Mouse (Mus musculus): ENCODE measurements around the gene Dhdh. TPM values are rescaled to one million over a fixed set of nuclear protein-coding genes. Genes with fewer than 3 reads are reported as not detected.

Dhdh gene
- polyA plus RNA-seq, 1 experiment from 2014 or later = 2.3 TPM

DNA sequence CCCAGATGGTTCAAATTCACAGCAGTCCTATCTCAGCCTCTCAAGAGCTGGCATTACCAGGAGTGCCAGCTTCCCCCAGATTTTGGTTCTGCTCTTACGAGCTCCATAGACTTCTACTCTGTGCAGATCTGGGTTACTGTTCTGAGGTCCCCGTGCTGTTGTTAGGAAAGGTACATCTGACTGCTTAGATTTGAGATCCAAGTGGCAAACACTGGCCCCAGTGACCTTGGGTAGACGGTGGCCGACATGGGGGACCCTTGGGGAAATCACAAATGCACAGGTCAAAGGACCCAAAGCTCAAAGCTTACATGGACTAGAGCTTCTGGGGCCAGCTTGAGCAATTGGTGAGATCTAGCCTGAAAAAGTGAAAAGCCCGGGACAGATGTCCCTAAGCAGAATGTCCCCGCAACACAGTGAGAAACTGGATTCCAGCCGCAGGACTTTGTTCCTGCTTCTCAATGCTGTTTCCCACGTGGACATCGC is 31.8 kb downstream of the Dhdh start:
- H3K4me3 ChIP-seq = no peak overlapping the region
- H3K36me3 ChIP-seq = peaks cover 44% of the 10 kb centered on the region
- no peaks in the 10 kb centered on the region for H3K9me3 ChIP-seq
- no peak for ATAC-seq (ENCODE audit: low FRiP score, low read depth)
- H3K27ac ChIP-seq = no peak overlapping the region
- H3K9ac ChIP-seq = no peak overlapping the region
- 61% methylated on average over 9 of the region's 9 CpGs for WGBS
- H3K4me2 ChIP-seq (replicated peaks) = peak overlapping the region; percentile 75
- peaks cover 30% of the 10 kb centered on the region for H3K4me1 ChIP-seq
- H3K27me3 ChIP-seq (replicated peaks) = no peaks in the 10 kb centered on the region

DNA sequence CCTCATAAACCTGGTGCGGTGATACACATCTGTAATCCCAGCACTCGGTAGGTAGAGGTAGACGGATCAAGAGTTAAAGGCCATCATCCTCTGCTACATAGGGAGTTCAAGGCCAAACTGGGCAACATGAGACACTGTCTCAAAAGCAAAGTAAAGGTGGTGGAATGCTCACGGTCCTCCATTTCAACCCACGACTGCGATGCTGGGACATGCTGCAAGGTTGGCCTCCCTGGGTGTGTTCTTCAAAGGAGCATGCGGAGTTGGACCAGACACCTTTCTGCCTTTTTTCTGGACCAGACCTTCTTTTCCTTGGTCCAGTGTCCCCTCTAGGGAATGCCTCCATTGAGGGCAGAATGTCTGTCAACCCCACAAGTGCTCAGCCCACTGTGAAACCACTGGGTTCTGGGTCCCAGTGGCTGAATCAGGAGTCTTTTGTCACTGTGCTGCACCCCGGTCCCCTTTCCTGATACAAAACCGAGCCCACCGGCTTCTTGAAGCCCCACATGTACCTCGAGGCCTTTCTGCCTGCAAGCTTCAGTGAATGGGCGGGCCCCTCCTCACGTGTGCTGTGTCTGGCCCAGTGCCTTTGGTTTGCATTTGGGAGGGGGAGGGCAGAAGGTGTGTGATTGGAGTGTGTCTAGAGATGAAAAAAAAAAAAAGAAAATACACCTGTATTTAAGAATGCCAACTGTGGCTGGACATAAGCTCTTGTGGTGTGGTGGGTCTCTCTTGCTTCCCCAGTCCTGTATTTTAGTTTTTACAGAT is 32.5 kb downstream of the Dhdh start:
- no peak overlapping the region for H3K27ac ChIP-seq
- ATAC-seq (ENCODE audit: low FRiP score, low read depth) = no peak
- peaks cover 44% of the 10 kb centered on the region for H3K36me3 ChIP-seq

GRCm38 (mm10) chr7:45454971-45455370 is 33.6 kb downstream of the Dhdh start:
- H3K4me3 ChIP-seq = no peak overlapping the region
- H3K9ac ChIP-seq = no peak overlapping the region
- no peak overlapping the region for H3K27ac ChIP-seq
- peaks cover 17% of the 10 kb centered on the region for H3K4me1 ChIP-seq
- WGBS = 91% methylated on average over 15 of the region's 15 CpGs
- no peak overlapping the region for H3K4me2 ChIP-seq (replicated peaks)
- H3K36me3 ChIP-seq = peaks cover 47% of the 10 kb centered on the region
- H3K27me3 ChIP-seq (replicated peaks) = no peaks in the 10 kb centered on the region
- no peaks in the 10 kb centered on the region for H3K9me3 ChIP-seq
- ATAC-seq (ENCODE audit: low FRiP score, low read depth) = no peak

More for the DNA sequence above, 32.5 kb downstream of the Dhdh start:
- Histone ChIP-seq H3K9me3 (no peaks in the 10 kb centered on the region), H3K9ac (no peak overlapping the region), H3K4me1 (peaks cover 27% of the 10 kb centered on the region), H3K27me3 (replicated peaks) (no peaks in the 10 kb centered on the region), H3K4me2 (replicated peaks) (no peak overlapping the region), H3K4me3 (no peak overlapping the region)
- 83% methylated on average over 13 of the region's 13 CpGs for WGBS

GRCm38 (mm10) chr7:45451344-45451982 is 37.1 kb downstream of the Dhdh start:
- 52% methylated on average over 23 of the region's 23 CpGs for WGBS
- Histone ChIP-seq H3K36me3 (peaks cover 50% of the 10 kb centered on the region), H3K27me3 (replicated peaks) (no peaks in the 10 kb centered on the region), H3K4me2 (replicated peaks) (peak overlapping the region; percentile 10; the same call in 1 of the 2 replicates), H3K27ac (no peak overlapping the region), H3K9ac (no peak overlapping the region), H3K4me1 (no peaks in the 10 kb centered on the region), H3K9me3 (no peaks in the 10 kb centered on the region), H3K4me3 (no peak overlapping the region)
- ATAC-seq (ENCODE audit: low FRiP score, low read depth) = peak; percentile 70

- H3K9ac ChIP-seq = no peak overlapping the region
- no peak for ATAC-seq (ENCODE audit: low FRiP score, low read depth)
- no peak overlapping the region for H3K4me2 ChIP-seq (replicated peaks)
- no peak overlapping the region for H3K4me3 ChIP-seq
- peaks cover 51% of the 10 kb centered on the region for H3K36me3 ChIP-seq
- no peaks in the 10 kb centered on the region for H3K27me3 ChIP-seq (replicated peaks)
- no peaks in the 10 kb centered on the region for H3K4me1 ChIP-seq
- 88% methylated on average over 1 of the region's 1 CpGs for WGBS
- no peak overlapping the region for H3K27ac ChIP-seq
- H3K9me3 ChIP-seq = no peaks in the 10 kb centered on the region
Observed at GRCm38 (mm10) chr7:45449974-45450373, 38.6 kb downstream of the Dhdh start.

DNA sequence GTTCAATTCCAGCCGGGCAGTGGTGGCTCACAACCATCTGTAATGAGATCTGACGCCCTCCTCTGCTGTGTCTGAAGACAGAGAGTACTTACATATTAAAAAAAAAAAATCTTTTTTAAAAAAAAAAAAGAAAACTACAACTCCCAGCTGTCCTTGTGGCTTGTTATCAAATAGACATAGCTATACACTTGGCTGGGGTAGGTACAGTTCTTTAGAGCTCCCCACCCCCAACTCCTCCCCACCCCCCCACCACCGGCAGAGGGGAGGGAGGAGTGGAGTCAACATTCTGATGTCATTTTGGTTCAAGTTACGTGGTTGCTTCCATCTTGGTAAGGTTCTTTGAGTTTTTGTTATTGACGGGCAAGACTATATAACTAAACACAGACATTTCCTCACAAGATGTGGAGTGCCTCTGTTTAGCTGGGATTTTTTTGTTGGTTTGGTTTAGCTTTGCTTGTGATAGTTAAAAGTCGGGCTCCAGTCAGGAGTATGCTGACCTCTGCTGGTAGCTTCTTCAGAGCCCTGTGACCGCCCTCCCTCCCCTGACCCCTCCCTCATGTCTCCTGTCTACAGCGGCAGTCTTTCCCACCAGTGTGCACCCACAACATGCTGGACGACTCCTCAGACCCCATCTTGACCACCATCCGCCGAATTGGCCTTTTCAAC is 41.1 kb downstream of the Dhdh start:
- Histone ChIP-seq H3K27ac (no peak overlapping the region), H3K27me3 (replicated peaks) (no peaks in the 10 kb centered on the region), H3K4me1 (no peaks in the 10 kb centered on the region), H3K9me3 (no peaks in the 10 kb centered on the region), H3K36me3 (peaks cover 54% of the 10 kb centered on the region), H3K9ac (no peak overlapping the region), H3K4me2 (replicated peaks) (no peak overlapping the region), H3K4me3 (no peak overlapping the region)
- WGBS = 37% methylated on average over 11 of the region's 11 CpGs
- no peak for ATAC-seq (ENCODE audit: low FRiP score, low read depth)

DNA sequence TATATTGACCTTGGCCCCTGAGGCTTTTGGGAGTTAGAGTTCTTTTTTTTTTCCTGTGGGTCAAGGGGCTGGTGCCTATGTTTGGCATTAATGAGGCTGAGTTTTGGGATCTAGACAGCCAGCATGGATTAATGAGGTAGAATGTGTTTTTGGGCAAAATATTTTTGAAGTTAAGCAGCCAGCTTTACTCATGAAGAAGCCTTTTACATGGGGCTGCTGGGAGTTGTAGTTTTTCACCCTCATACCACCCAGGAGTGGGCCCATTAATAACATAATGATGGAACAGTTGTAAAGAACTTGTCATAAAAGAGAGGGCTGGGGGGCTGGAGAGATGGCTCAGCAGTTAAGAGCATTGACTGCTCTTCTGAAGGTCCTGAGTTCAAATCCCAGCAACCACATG is 42.0 kb downstream of the Dhdh start:
- no peaks in the 10 kb centered on the region for H3K4me1 ChIP-seq
- no peak overlapping the region for H3K27ac ChIP-seq
- no peaks in the 10 kb centered on the region for H3K9me3 ChIP-seq
- H3K4me2 ChIP-seq (replicated peaks) = no peak overlapping the region
- H3K9ac ChIP-seq = no peak overlapping the region
- H3K36me3 ChIP-seq = peaks cover 51% of the 10 kb centered on the region
- H3K27me3 ChIP-seq (replicated peaks) = no peaks in the 10 kb centered on the region
- H3K4me3 ChIP-seq = no peak overlapping the region
- no peak for ATAC-seq (ENCODE audit: low FRiP score, low read depth)

DNA sequence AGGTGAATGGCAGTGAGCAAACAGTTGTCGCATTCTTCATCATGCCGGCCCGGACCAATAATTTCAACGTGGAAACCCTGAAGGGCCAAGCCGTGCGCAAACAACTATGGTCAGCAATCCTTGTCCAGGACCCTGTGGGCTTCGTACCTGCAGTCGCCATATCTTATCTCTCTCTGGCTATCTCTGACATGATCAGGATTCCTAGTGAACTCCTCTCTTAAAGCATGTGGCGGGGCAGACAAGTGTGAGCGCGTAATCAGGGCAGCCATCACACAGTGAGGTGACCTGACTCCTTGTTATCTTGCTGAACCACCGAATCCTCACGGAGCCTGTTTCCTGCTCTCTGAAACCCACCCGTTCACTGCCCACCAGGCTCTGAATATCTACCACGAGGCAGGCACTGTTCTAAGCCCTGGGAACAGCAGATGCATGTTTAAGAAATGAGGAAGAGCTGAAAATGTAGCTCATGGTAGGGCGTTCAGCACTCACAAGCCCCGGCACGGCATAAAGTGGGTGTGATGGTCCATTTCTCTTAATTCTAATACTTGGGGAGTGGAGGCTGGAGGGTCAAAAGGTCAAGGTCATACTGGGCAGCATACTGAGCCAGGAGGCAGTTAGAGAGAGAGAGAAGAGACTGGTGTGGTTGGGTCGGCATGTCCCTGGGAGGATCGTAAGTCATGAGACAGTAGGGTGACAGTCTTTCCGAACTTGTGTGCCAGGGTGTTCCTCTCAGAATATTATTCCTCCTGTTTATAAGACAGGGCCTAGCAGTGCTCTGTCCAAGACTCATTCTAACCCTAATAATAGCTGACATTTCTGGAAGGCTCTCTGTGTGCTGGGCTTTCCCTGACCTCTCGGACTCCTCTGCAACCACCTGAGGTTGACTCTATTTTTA is 44.8 kb downstream of the Dhdh start:
- no peaks in the 10 kb centered on the region for H3K4me1 ChIP-seq
- no peak overlapping the region for H3K4me2 ChIP-seq (replicated peaks)
- no peak overlapping the region for H3K9ac ChIP-seq
- H3K27me3 ChIP-seq (replicated peaks) = no peaks in the 10 kb centered on the region
- no peak overlapping the region for H3K4me3 ChIP-seq
- peaks cover 63% of the 10 kb centered on the region for H3K36me3 ChIP-seq
- H3K27ac ChIP-seq = no peak overlapping the region
- no peaks in the 10 kb centered on the region for H3K9me3 ChIP-seq
- WGBS = 89% methylated on average over 22 of the region's 22 CpGs
- ATAC-seq (ENCODE audit: low FRiP score, low read depth) = no peak

DNA sequence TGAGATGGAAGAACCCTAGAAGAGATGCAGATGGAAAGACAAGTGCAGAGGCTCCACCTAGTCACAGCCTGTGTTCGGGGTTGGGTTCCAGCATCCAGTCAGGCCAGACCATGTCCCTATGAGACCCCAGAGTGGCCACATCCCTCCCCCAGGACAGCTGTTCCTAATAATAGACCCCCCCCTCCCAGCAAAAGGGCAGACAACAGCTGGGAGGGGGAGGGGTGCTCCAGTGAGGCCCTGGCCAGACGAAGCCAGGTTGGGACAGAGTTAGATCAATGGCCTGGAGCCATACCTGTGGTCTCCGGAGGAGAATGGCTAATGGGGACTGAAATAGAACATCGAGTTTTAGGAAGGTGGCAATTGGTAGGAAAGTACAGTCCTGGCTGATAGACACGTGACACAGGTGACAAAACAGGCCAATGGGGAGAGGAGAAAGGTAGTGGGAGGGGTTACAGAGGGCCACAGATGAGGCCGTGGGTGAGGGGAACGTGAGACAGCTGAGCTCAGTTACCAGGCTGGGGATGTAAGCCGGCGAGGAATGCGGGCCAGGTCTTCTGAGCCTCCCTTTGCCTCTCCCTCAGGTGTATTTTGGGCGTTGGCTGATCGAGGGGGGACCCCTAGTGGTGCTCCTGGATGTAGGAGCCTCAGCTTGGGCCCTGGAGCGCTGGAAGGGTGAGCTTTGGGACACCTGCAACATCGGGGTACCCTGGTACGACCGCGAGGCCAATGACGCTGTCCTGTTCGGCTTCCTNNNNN is 50.9 kb downstream of the Dhdh start, which contains the start of gene Ruvbl2:
Gene Ruvbl2, minus strand, starts transcription at position 576 of the 756 bp plus-strand sequence.
- Histone ChIP-seq H3K36me3 (peaks cover 23% of the 10 kb centered on the region), H3K4me2 (replicated peaks) (peak within 1 kb of the TSS; percentile 14), H3K4me1 (peaks cover 42% of the 10 kb centered on the region), H3K9ac (no peak within 1 kb of the TSS), H3K27me3 (replicated peaks) (no peaks in the 10 kb centered on the region), H3K27ac (no peak within 1 kb of the TSS), H3K4me3 (no peak within 1 kb of the TSS), H3K9me3 (no peaks in the 10 kb centered on the region)
- WGBS = 17% methylated on average over 19 of the region's 19 CpGs
- ATAC-seq (ENCODE audit: low FRiP score, low read depth) = no peak

DNA sequence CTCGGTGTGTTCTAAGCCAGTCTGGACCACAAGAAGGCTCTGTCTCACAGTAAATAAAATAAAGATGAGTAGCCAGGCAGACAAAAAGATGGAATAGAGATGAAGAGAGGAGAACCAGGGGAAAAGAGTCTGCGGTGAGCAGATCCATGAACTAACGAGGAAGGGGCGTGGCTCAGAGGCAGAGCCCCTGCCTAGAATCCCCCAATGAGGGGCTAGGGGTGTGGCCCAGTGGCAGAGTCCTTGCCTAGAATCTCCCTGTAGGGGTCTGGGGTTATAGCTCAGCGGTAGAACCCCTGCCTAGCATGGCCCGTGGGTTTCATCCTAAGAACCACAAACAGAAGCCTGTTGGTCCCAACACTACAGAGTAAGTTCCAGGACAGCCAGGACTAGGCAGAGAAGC is 51.6 kb downstream of the Dhdh start:
- H3K9ac ChIP-seq = no peak overlapping the region
- 22% methylated on average over 6 of the region's 6 CpGs for WGBS
- no peaks in the 10 kb centered on the region for H3K27me3 ChIP-seq (replicated peaks)
- peaks cover 25% of the 10 kb centered on the region for H3K36me3 ChIP-seq
- H3K9me3 ChIP-seq = no peaks in the 10 kb centered on the region
- peak overlapping the region; percentile 14; the same call in 1 of the 2 replicates for H3K4me2 ChIP-seq (replicated peaks)
- ATAC-seq (ENCODE audit: low FRiP score, low read depth) = no peak
- H3K27ac ChIP-seq = no peak overlapping the region
- H3K4me1 ChIP-seq = peaks cover 43% of the 10 kb centered on the region
- no peak overlapping the region for H3K4me3 ChIP-seq

- Histone ChIP-seq H3K4me1 (peaks cover 43% of the 10 kb centered on the region), H3K27me3 (replicated peaks) (no peaks in the 10 kb centered on the region), H3K4me3 (no peak overlapping the region), H3K9me3 (no peaks in the 10 kb centered on the region), H3K36me3 (peaks cover 27% of the 10 kb centered on the region), H3K27ac (no peak overlapping the region), H3K4me2 (replicated peaks) (0 out of 2 replicates have a peak overlapping the region, but pooled peaks have one; percentile 7), H3K9ac (peak overlapping the region; percentile 5; the same call in 1 of the 2 replicates)
- WGBS = 94% methylated on average over 5 of the region's 5 CpGs
- ATAC-seq (ENCODE audit: low FRiP score, low read depth) = no peak
Observed at GRCm38 (mm10) chr7:45436444-45436843, 52.2 kb downstream of the Dhdh start.

All from neural tube, embryonic 12.5 days (tissue).